20 mouse cellular contexts compared by ENCODE assay signal in the genomic region with DNA sequence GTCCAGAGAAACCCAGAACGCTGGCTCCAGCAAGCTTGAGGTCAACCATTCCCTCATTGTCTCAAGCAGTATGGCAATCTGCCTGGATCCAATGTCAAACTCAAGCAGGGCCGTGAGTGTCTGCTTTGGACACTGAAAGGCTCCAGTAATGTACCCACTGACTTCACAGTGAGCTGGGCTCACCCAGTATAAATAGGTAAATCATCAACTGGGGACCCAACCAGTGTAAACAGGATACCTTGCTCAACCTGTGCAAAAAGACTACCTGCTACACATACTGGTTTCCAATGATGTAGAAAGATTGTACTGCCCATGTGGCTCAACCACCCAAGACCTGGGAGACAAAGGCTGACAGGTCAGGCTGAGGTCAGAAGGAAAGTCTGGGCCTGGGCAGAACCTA. TPM values are rescaled to one million over a fixed set of nuclear protein-coding genes. Genes with fewer than 3 reads are reported as not detected.
A peak's percentile ranks its signal among the peaks of the same experiment; 100 is the strongest.
DNase-seq lines count a peak whose midpoint lies in the region; ATAC-seq and TF ChIP-seq lines count a peak whose summit lies in the region.
"Had no signal": no experiment of that assay in that cellular context is flagged by ENCODE, and none has a peak within 500 bp of the region (broad histone marks: within the 10 kb centered on the region; RNA-seq: fewer than 3 reads in every experiment).

No protein-coding gene starts in this region.

- TF ChIP-seq POLR2A in kidney, adult 2 months (IDR thresholded peaks at IDR 0.05; ENCODE audit: low read depth, low read length), result no peak

- TF ChIP-seq CTCF in kidney, adult 2 months (conservative IDR thresholded peaks at IDR 0.05; ENCODE audit: insufficient read depth, insufficient read length, low read depth, low read length), result no peak

- peaks cover 18% of the 10 kb centered on the region for H3K4me1 ChIP-seq in midbrain, embryonic 14.5 days (ENCODE audit: control insufficient read depth, insufficient read depth, low read length)
- peaks cover 26% of the 10 kb centered on the region for H3K4me1 ChIP-seq in midbrain, embryonic 10.5 days
- H3K4me1 ChIP-seq in intestine, embryonic 14.5 days (replicated peaks; ENCODE audit: control insufficient read depth, insufficient read depth, low read length), result no peaks in the 10 kb centered on the region
- H3K4me1 ChIP-seq in kidney, adult 2 months (ENCODE audit: control insufficient read depth, insufficient read depth, low read length), result no peaks in the 10 kb centered on the region
- peaks cover 9% of the 10 kb centered on the region for H3K4me1 ChIP-seq in limb, embryonic 10.5 days
- H3K4me1 ChIP-seq: liver, embryonic 12.5 days had no signal

- H3K27ac ChIP-seq in midbrain, embryonic 14.5 days (replicated peaks; ENCODE audit: low read depth, low read length), result peak overlapping the region; percentile 32; the same call in 1 of the 2 replicates
- no peak overlapping the region for H3K27ac ChIP-seq in midbrain, embryonic 10.5 days (replicated peaks)
- H3K27ac ChIP-seq in intestine, embryonic 14.5 days (ENCODE audit: low read depth), result no peak overlapping the region
- H3K27ac ChIP-seq in kidney, adult 2 months (ENCODE audit: insufficient read depth, low read depth, low read length), result peak overlapping the region; percentile 58
- H3K27ac ChIP-seq in limb, embryonic 10.5 days, result no peak overlapping the region
- H3K27ac ChIP-seq: embryonic facial prominence, embryonic 10.5 days; forebrain, embryonic 15.5 days; heart, embryonic 13.5 days; liver, embryonic 12.5 days had no signal

- peaks cover 5% of the 10 kb centered on the region; the same call in 1 of the 2 replicates for H3K27me3 ChIP-seq in midbrain, embryonic 14.5 days (ENCODE audit: control insufficient read depth, insufficient read depth, low read length)
- peaks cover 45% of the 10 kb centered on the region for H3K27me3 ChIP-seq in midbrain, embryonic 10.5 days (ENCODE audit: low read depth, poor library complexity, severe bottlenecking)
- H3K27me3 ChIP-seq in intestine, embryonic 14.5 days (replicated peaks; ENCODE audit: control insufficient read depth, insufficient read depth, low read length), result peaks cover 18% of the 10 kb centered on the region
- no peaks in the 10 kb centered on the region for H3K27me3 ChIP-seq in kidney, adult 2 months (replicated peaks; ENCODE audit: control insufficient read depth, insufficient read depth, low read length)
- peaks cover 54% of the 10 kb centered on the region for H3K27me3 ChIP-seq in limb, embryonic 10.5 days (ENCODE audit: low read depth, poor library complexity, severe bottlenecking)

- no peaks in the 10 kb centered on the region for H3K9me3 ChIP-seq in midbrain, embryonic 14.5 days (ENCODE audit: control insufficient read depth, low read length)
- no peaks in the 10 kb centered on the region for H3K9me3 ChIP-seq in midbrain, embryonic 10.5 days (replicated peaks)
- no peaks in the 10 kb centered on the region for H3K9me3 ChIP-seq in intestine, embryonic 14.5 days (ENCODE audit: control insufficient read depth, low read length)
- H3K9me3 ChIP-seq in limb, embryonic 10.5 days (replicated peaks), result no peaks in the 10 kb centered on the region
- H3K9me3 ChIP-seq: embryonic facial prominence, embryonic 10.5 days; forebrain, embryonic 15.5 days; heart, embryonic 13.5 days; liver, embryonic 12.5 days; megakaryocyte, embryonic 14.5 days had no signal

- no peaks in the 10 kb centered on the region for H3K36me3 ChIP-seq in midbrain, embryonic 14.5 days (ENCODE audit: control insufficient read depth, insufficient read depth, low read length)
- H3K36me3 ChIP-seq in midbrain, embryonic 10.5 days, result no peaks in the 10 kb centered on the region
- H3K36me3 ChIP-seq in intestine, embryonic 14.5 days (ENCODE audit: control insufficient read depth, insufficient read depth, low read length), result no peaks in the 10 kb centered on the region
- H3K36me3 ChIP-seq in kidney, adult 2 months (ENCODE audit: control insufficient read depth, insufficient read depth, low read length), result no peaks in the 10 kb centered on the region
- no peaks in the 10 kb centered on the region for H3K36me3 ChIP-seq in limb, embryonic 10.5 days
- H3K36me3 ChIP-seq: embryonic facial prominence, embryonic 10.5 days; forebrain, embryonic 15.5 days; heart, embryonic 13.5 days; liver, embryonic 12.5 days had no signal

- no peak overlapping the region for H3K4me2 ChIP-seq in midbrain, embryonic 14.5 days (ENCODE audit: low read length)
- H3K4me2 ChIP-seq in intestine, embryonic 14.5 days (ENCODE audit: low read length), result no peak overlapping the region
- H3K4me2 ChIP-seq: forebrain, embryonic 15.5 days; heart, embryonic 13.5 days; liver, embryonic 12.5 days had no signal

- no peak for DNase-seq in midbrain, embryonic 14.5 days
- DNase-seq in midbrain, embryonic 10.5 days (ENCODE audit: low spot score), result no peak
- no peak for DNase-seq in intestine, embryonic 14.5 days (ENCODE audit: low spot score)
- DNase-seq in kidney, adult 2 months, result peak; percentile 55
- peak; percentile 37 for DNase-seq in kidney, postnatal 14 days
- no peak for DNase-seq in limb, embryonic 10.5 days (ENCODE audit: low spot score)
- DNase-seq: cerebellum, adult 18-20 months; cerebellum, postnatal 36 days; heart, postnatal 36 days; right cerebral cortex, postnatal 14 days; thymus, postnatal 25 days had no signal

- H3K4me3 ChIP-seq in midbrain, embryonic 14.5 days (replicated peaks; ENCODE audit: low read depth, low read length), result no peak overlapping the region
- no peak overlapping the region for H3K4me3 ChIP-seq in midbrain, embryonic 10.5 days
- no peak overlapping the region for H3K4me3 ChIP-seq in intestine, embryonic 14.5 days (ENCODE audit: low read depth, low read length)
- no peak overlapping the region for H3K4me3 ChIP-seq in kidney, adult 2 months (ENCODE audit: insufficient read depth, low read depth, low read length)
- H3K4me3 ChIP-seq in limb, embryonic 10.5 days, result no peak overlapping the region
- H3K4me3 ChIP-seq: embryonic facial prominence, embryonic 10.5 days; erythroblast, embryonic 14.5 days; forebrain, embryonic 15.5 days; heart, embryonic 13.5 days; liver, embryonic 12.5 days; megakaryocyte, embryonic 14.5 days; myocyte had no signal

- no peak overlapping the region for H3K9ac ChIP-seq in midbrain, embryonic 14.5 days (replicated peaks; ENCODE audit: low read length)
- H3K9ac ChIP-seq in intestine, embryonic 14.5 days (ENCODE audit: low read length), result no peak overlapping the region
- H3K9ac ChIP-seq: forebrain, embryonic 15.5 days; heart, embryonic 13.5 days; liver, embryonic 12.5 days had no signal

- 73% methylated on average over 2 of the region's 2 CpGs for WGBS in midbrain, embryonic 14.5 days
- WGBS in midbrain, embryonic 10.5 days, result 89% methylated on average over 2 of the region's 2 CpGs
- 77% methylated on average over 2 of the region's 2 CpGs for WGBS in intestine, embryonic 14.5 days
- WGBS in kidney, adult 2 months, result 39% methylated on average over 2 of the region's 2 CpGs
- WGBS in limb, embryonic 10.5 days, result 92% methylated on average over 2 of the region's 2 CpGs

- no peak for ATAC-seq in midbrain, embryonic 14.5 days (ENCODE audit: low FRiP score, low TSS enrichment)
- peak; percentile 51; the same call in 1 of the 2 replicates for ATAC-seq in intestine, embryonic 14.5 days (replicated peaks; ENCODE audit: low FRiP score, low TSS enrichment, low read depth)
- ATAC-seq in erythroblast, adult 5-6 weeks (replicated peaks; ENCODE audit: low FRiP score, poor library complexity, severe bottlenecking), result no peak
- ATAC-seq: forebrain, embryonic 15.5 days; liver, embryonic 12.5 days; lung, postnatal 0 days had no signal

RNA-seq across cellular contexts. Expression of gene Chst8, which starts 7.5 kb away (rescaled TPM):
- polyA plus RNA-seq in midbrain, embryonic 14.5 days (2014; fragmentation: Nextera tagmentation; extraction: Ambion mirVana), result 14.7 and 14.9 TPM in 2 replicates
- 5.3 and 9.5 TPM in 2 replicates for polyA plus RNA-seq in midbrain, embryonic 10.5 days (2016; fragmentation: Nextera tagmentation; extraction: Ambion mirVana)
- 2.8 and 4.3 TPM in 2 replicates for polyA plus RNA-seq in intestine, embryonic 14.5 days (2014; fragmentation: Nextera tagmentation; extraction: Ambion mirVana)
- 8.3 and 10.2 TPM in 2 replicates for polyA plus RNA-seq in kidney, adult 2 months (2012; rRNA removed)
- total RNA-seq in erythroblast, adult 5-6 weeks (2015; ENCODE audit: low replicate concordance), result not detected in 2 replicates
- total RNA-seq in erythroblast, adult 5-6 weeks (2017; ENCODE audit: low replicate concordance), result not detected in 2 replicates
- 2.6 and 3.3 TPM in 2 replicates for polyA plus RNA-seq in limb, embryonic 10.5 days (2016; fragmentation: Nextera tagmentation; extraction: Ambion mirVana)
- polyA plus RNA-seq: erythroblast, embryonic 14.5 days; myocyte had no signal

Comparison
In these comparisons a context has a peak if more than half of its experiments do, and no peak if none do; other contexts are left out.
1. H3K27ac ChIP-seq: peak in midbrain, embryonic 14.5 days (single experiment) and kidney, adult 2 months (single experiment); none in midbrain, embryonic 10.5 days (single experiment), intestine, embryonic 14.5 days (single experiment) and limb, embryonic 10.5 days (single experiment).
2. DNase-seq: peak in kidney, adult 2 months (single experiment) and kidney, postnatal 14 days (single experiment); none in midbrain, embryonic 14.5 days (single experiment), midbrain, embryonic 10.5 days (single experiment), intestine, embryonic 14.5 days (single experiment) and limb, embryonic 10.5 days (single experiment).